Mouse (Mus musculus) forebrain, embryonic 14.5 days (tissue): ENCODE measurements at regions not wholly inside any gene's neighbourhood (a gene's known extent, or its start where the extent isn't known, plus 50 kb on each side); places are given as distances from the start of the nearest gene placed in this dataset.
A peak's percentile ranks its signal among the peaks of the same experiment; 100 is the strongest.

Experiments used
- ATAC-seq: fragments of 200-750 bp; cut with Nextera tagmentation; 2 replicates; pipeline ENCODE4 v1.8.0; 2017; ENCODE audit warnings: mild to moderate bottlenecking, moderate library complexity
- DNase-seq: peaks from one replicate; pipeline ENCODE4 v3.0.0-alpha.2; 2015; ENCODE audit warnings: low spot score
- H3K27ac ChIP-seq: fragments of 300-500 bp; sonication (generic); 2 replicates; pipeline ENCODE4 v1.5.1; 2014; ENCODE audit warnings: low read depth, mild to moderate bottlenecking, control low read depth, low read length, moderate library complexity
- H3K27me3 ChIP-seq: fragments of 300-500 bp; sonication (generic); replicated peaks from 2 replicates; pipeline ENCODE4 v1.6.1; 2014; ENCODE audit warnings: low read length, control low read depth, mixed read lengths; ENCODE audit not compliant: control insufficient read depth, insufficient read depth
- H3K36me3 ChIP-seq: fragments of 300-500 bp; sonication (generic); 2 replicates; pipeline ENCODE4 v1.6.1; 2014; ENCODE audit warnings: low read length, control low read depth; ENCODE audit not compliant: control insufficient read depth, insufficient read depth
- H3K4me1 ChIP-seq: fragments of 300-500 bp; sonication (generic); 2 replicates; pipeline ENCODE4 v1.6.1; 2014; ENCODE audit warnings: antibody characterized with exemption, low read length, control low read depth; ENCODE audit not compliant: control insufficient read depth, insufficient read depth
- H3K4me2 ChIP-seq: fragments of 300-500 bp; sonication (generic); 2 replicates; pipeline ENCODE4 v1.6.1; 2014; ENCODE audit warnings: mild to moderate bottlenecking, control low read depth, low read length
- H3K4me3 ChIP-seq: fragments of 300-500 bp; sonication (generic); 2 replicates; pipeline ENCODE4 v1.5.1; 2014; ENCODE audit warnings: low read depth, low read length, control low read depth
- H3K9ac ChIP-seq: fragments of 300-500 bp; sonication (generic); 2 replicates; pipeline ENCODE4 v1.6.1; 2014; ENCODE audit warnings: mild to moderate bottlenecking, low read length, control low read depth, moderate library complexity
- H3K9me3 ChIP-seq: fragments of 300-500 bp; sonication (generic); replicated peaks from 2 replicates; pipeline ENCODE4 v1.6.1; 2016; ENCODE audit warnings: low read length, control low read depth, mixed read lengths; ENCODE audit not compliant: control insufficient read depth
- WGBS: fragments of 180-500 bp; shearing (Covaris S2); extraction: QIAGEN DNeasy Blood & Tissue Kit; methylation state at CpG from one replicate; pipeline ENCODE4 v1.1.7; 2014; 5-methylcytosine and 5-hydroxymethylcytosine counted together

DNA sequence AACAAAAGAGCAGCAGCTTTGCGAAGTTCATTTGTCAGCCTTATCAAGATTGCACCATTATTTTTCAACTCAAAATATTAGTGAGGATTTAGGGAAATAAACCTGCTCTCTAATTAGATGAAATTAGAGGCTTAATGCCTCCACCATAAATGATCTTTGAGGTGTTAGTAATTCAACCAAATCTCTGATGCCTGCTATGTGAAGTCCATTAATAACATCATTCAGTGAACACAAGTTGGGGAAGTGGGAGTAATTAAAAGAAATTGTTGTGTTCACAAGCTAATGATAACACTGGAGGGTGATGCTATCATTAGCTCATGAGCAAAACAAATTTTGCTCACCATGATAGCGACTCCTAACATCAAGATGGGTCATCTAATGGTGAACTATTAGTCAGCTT is 246.0 kb downstream of the Ttc6 start:
- DNase-seq (no peak), ATAC-seq (no peak)
- no peaks in the 10 kb centered on the region for H3K9me3 ChIP-seq
- no peak overlapping the region for H3K27ac ChIP-seq
- WGBS = 66% methylated on average over 2 of the region's 2 CpGs
- H3K9ac ChIP-seq = no peak overlapping the region
- H3K27me3 ChIP-seq = no peaks in the 10 kb centered on the region
- H3K4me3 ChIP-seq = no peak overlapping the region
- H3K36me3 ChIP-seq = no peaks in the 10 kb centered on the region
- H3K4me1 ChIP-seq = no peaks in the 10 kb centered on the region
- no peak overlapping the region for H3K4me2 ChIP-seq

DNA sequence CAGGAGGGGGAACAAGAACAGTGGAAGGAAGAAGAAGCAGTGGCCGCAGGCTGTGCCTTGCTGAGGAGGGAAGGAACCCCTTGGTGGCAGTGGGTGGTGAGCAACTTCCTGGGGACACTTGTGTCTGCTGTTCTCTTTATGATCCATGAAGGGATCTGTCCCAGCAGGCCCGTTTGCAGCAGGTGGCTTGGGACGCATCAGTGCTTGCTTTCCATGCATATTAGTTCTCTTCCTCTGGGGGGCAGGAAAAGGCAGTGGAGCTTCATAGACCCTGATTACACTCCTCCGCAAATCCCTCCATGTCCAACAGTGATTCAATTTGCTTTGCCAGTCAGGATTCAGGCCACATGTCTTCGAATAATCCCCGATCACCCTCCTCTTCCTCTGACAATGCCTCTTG is 259.9 kb downstream of the Ttc6 start:
- H3K9ac ChIP-seq = no peak overlapping the region
- H3K4me1 ChIP-seq = no peaks in the 10 kb centered on the region
- DNase-seq (no peak), ATAC-seq (no peak)
- 75% methylated on average over 6 of the region's 6 CpGs for WGBS
- H3K27ac ChIP-seq = no peak overlapping the region
- no peak overlapping the region for H3K4me3 ChIP-seq
- no peaks in the 10 kb centered on the region for H3K9me3 ChIP-seq
- H3K27me3 ChIP-seq = no peaks in the 10 kb centered on the region
- no peaks in the 10 kb centered on the region for H3K36me3 ChIP-seq
- H3K4me2 ChIP-seq = no peak overlapping the region

DNA sequence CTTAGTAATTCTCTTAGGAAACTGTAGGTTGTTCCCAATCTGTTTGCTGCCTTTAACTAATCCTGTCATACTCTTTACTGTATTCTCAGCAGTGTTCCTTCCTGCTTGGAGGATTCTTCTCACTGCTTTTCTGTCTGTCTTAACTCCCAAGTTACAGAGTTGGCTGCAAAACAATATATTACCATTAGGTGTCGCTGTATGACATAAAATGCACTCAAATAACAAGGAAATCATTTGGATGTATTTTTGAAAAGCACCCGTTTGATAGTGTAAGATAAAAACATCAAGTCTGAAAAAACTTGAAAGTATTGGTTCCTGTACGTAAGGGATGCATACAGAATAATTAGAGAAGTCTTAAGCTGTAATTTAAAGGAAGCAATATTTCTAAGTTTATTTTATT is 261.8 kb downstream of the Ttc6 start:
- Histone ChIP-seq H3K36me3 (no peaks in the 10 kb centered on the region), H3K27ac (no peak overlapping the region), H3K4me3 (no peak overlapping the region), H3K9ac (no peak overlapping the region), H3K4me1 (no peaks in the 10 kb centered on the region), H3K27me3 (no peaks in the 10 kb centered on the region), H3K9me3 (no peaks in the 10 kb centered on the region), H3K4me2 (no peak overlapping the region)
- 16% methylated on average over 3 of the region's 3 CpGs for WGBS
- DNase-seq (peak; percentile 87), ATAC-seq (peak; percentile 50; the same call in 1 of the 2 replicates)

- Histone ChIP-seq H3K4me1 (no peaks in the 10 kb centered on the region), H3K9ac (no peak overlapping the region), H3K9me3 (no peaks in the 10 kb centered on the region), H3K4me3 (no peak overlapping the region), H3K27ac (no peak overlapping the region), H3K36me3 (no peaks in the 10 kb centered on the region), H3K4me2 (no peak overlapping the region), H3K27me3 (no peaks in the 10 kb centered on the region)
- no peak; the same call in 1 of the 2 replicates for ATAC-seq
- 47% methylated on average over 4 of the region's 4 CpGs for WGBS
- peak; percentile 57 for DNase-seq
Observed at GRCm38 (mm10) chr12:57842813-57843212, 278.9 kb downstream of the Ttc6 start.

DNA sequence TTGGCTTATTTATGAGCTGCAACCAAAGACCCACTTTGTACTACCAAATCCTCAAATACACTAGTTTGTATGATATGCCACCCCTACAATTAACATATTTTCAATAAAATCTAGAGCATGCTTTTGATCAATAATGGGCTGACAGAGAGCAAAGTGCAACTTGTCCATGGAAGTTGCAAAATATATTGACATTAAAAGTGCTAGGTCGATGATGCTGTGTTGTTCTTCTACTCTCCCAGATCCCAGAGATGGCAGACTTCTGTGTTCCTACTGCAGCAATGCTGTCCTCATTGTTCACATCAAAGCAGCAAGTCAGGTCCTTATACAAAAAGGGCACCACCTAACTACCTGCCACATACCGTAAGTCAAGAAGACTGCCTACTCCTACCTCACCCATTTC is 307.1 kb downstream of the Ttc6 start:
- H3K4me3 ChIP-seq = no peak overlapping the region
- H3K4me1 ChIP-seq = no peaks in the 10 kb centered on the region
- ATAC-seq (no peak), DNase-seq (no peak)
- no peaks in the 10 kb centered on the region for H3K27me3 ChIP-seq
- no peaks in the 10 kb centered on the region for H3K36me3 ChIP-seq
- no peak overlapping the region for H3K9ac ChIP-seq
- H3K9me3 ChIP-seq = no peaks in the 10 kb centered on the region
- H3K4me2 ChIP-seq = no peak overlapping the region
- H3K27ac ChIP-seq = no peak overlapping the region
- 91% methylated on average over 2 of the region's 2 CpGs for WGBS

- no peak overlapping the region for H3K4me2 ChIP-seq
- H3K9ac ChIP-seq = no peak overlapping the region
- DNase-seq (no peak), ATAC-seq (no peak)
- no peak overlapping the region for H3K4me3 ChIP-seq
- H3K27me3 ChIP-seq = no peaks in the 10 kb centered on the region
- H3K27ac ChIP-seq = no peak overlapping the region
- H3K9me3 ChIP-seq = no peaks in the 10 kb centered on the region
- H3K36me3 ChIP-seq = no peaks in the 10 kb centered on the region
- H3K4me1 ChIP-seq = no peaks in the 10 kb centered on the region
- 90% methylated on average over 4 of the region's 4 CpGs for WGBS
Observed at GRCm38 (mm10) chr12:57890783-57891478, 320.6 kb upstream of the Sstr1 start.

- no peak overlapping the region for H3K4me2 ChIP-seq
- H3K4me1 ChIP-seq = no peaks in the 10 kb centered on the region
- no peaks in the 10 kb centered on the region for H3K27me3 ChIP-seq
- DNase-seq (no peak), ATAC-seq (no peak)
- 98% methylated on average over 1 of the region's 1 CpGs for WGBS
- no peaks in the 10 kb centered on the region for H3K9me3 ChIP-seq
- no peak overlapping the region for H3K9ac ChIP-seq
- no peak overlapping the region for H3K27ac ChIP-seq
- H3K4me3 ChIP-seq = no peak overlapping the region
- H3K36me3 ChIP-seq = no peaks in the 10 kb centered on the region
Observed at GRCm38 (mm10) chr12:57891556-57891955, 320.0 kb upstream of the Sstr1 start.

DNA sequence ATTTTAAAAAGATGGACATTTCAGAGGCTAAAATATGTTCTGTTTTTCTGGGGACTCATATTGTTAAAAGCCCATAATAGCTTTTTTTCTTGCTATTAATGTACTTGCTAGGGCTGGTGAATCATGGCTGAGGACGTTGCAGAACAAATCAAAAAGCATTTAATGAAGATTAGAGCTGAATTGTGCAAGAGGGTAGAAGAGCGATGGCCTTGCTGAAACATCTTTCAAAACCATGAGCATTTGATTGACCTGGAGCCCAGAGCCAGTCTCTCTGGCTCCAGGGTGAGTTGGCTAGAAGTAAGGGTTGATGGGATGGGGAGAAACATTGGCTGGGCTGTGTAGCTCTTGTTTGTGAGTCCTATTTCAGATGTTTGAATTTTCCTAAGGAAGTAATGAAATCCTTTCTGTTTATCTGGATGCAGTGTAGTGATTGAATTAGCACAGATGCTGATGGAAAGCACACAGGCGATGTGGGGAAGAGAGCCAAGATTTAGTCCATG is 313.8 kb upstream of the Sstr1 start:
- no peak overlapping the region for H3K9ac ChIP-seq
- H3K4me1 ChIP-seq = no peaks in the 10 kb centered on the region
- no peaks in the 10 kb centered on the region for H3K36me3 ChIP-seq
- no peak overlapping the region for H3K4me2 ChIP-seq
- no peak for ATAC-seq
- H3K27me3 ChIP-seq = no peaks in the 10 kb centered on the region
- DNase-seq = no peak
- H3K4me3 ChIP-seq = no peak overlapping the region
- no peak overlapping the region for H3K27ac ChIP-seq
- no peaks in the 10 kb centered on the region for H3K9me3 ChIP-seq
- WGBS = 77% methylated on average over 3 of the region's 3 CpGs

DNA sequence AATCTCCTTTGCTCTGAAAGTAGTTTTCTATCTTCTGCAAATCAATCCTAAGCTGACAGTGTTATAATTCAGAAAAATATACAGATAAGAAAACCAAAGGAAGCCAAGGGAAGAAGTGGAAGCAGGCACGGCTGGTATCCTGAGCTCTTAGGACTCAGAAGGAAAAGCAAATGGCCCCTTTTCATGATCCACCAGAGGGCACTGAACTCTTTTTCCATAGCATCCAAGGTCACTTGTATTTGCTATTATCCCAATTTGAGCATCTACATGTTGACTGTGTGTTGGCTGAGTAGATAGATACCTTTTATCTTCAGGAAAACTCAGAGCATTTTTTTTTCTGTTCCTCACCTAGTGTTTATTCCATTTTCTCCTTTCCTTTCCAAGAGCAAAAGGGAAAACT is 306.9 kb upstream of the Sstr1 start:
- H3K4me2 ChIP-seq = no peak overlapping the region
- H3K9me3 ChIP-seq = no peaks in the 10 kb centered on the region
- no peaks in the 10 kb centered on the region for H3K27me3 ChIP-seq
- ATAC-seq = no peak
- H3K4me1 ChIP-seq = no peaks in the 10 kb centered on the region
- H3K9ac ChIP-seq = no peak overlapping the region
- WGBS = 81% methylated on average over 1 of the region's 1 CpGs
- H3K36me3 ChIP-seq = no peaks in the 10 kb centered on the region
- H3K27ac ChIP-seq = no peak overlapping the region
- H3K4me3 ChIP-seq = no peak overlapping the region
- DNase-seq = no peak
